Comparison of ENCODE assay signal across 23 mouse cellular contexts in genomic region chr13:6377919-6378318, GRCm38 (mm10).
DNase-seq lines count a peak whose midpoint lies in the region; ATAC-seq and TF ChIP-seq lines count a peak whose summit lies in the region.
"Had no signal": no experiment of that assay in that cellular context is flagged by ENCODE, and none has a peak within 500 bp of the region (broad histone marks: within the 10 kb centered on the region; RNA-seq: fewer than 3 reads in every experiment).

No protein-coding gene starts in this region.

- 82% methylated on average over 3 of the region's 3 CpGs for WGBS in kidney, postnatal 0 days
- 85% methylated on average over 3 of the region's 3 CpGs for WGBS in stomach, postnatal 0 days

- no peak for TF ChIP-seq EP300 in stomach, postnatal 0 days (optimal IDR thresholded peaks at IDR 0.05)

- H3K27ac ChIP-seq in kidney, postnatal 0 days, result no peak overlapping the region
- H3K27ac ChIP-seq in stomach, postnatal 0 days (replicated peaks), result no peak overlapping the region
- H3K27ac ChIP-seq in layer of hippocampus, adult 2 months, result no peak overlapping the region
- H3K27ac ChIP-seq: embryonic facial prominence, embryonic 10.5 days; embryonic facial prominence, embryonic 12.5 days; forebrain, embryonic 13.5 days; forebrain, embryonic 15.5 days had no signal

- H3K4me1 ChIP-seq in kidney, postnatal 0 days (replicated peaks; ENCODE audit: insufficient read depth, low read length), result no peaks in the 10 kb centered on the region
- H3K4me1 ChIP-seq in stomach, postnatal 0 days (replicated peaks; ENCODE audit: control insufficient read depth, insufficient read depth), result no peaks in the 10 kb centered on the region
- H3K4me1 ChIP-seq: embryonic facial prominence, embryonic 10.5 days; embryonic facial prominence, embryonic 12.5 days; forebrain, embryonic 13.5 days; forebrain, embryonic 15.5 days had no signal

- no peak overlapping the region for H3K9ac ChIP-seq in kidney, postnatal 0 days (ENCODE audit: low read depth, low read length)
- H3K9ac ChIP-seq in stomach, postnatal 0 days (ENCODE audit: low read length), result no peak overlapping the region
- H3K9ac ChIP-seq: embryonic facial prominence, embryonic 12.5 days; forebrain, embryonic 13.5 days; forebrain, embryonic 15.5 days; forebrain, postnatal 0 days had no signal

- no peak for TF ChIP-seq CTCF in kidney, postnatal 0 days (IDR thresholded peaks at IDR 0.05; ENCODE audit: low read depth)
- no peak for TF ChIP-seq CTCF in stomach, postnatal 0 days (IDR thresholded peaks at IDR 0.05; ENCODE audit: low read depth)
- TF ChIP-seq CTCF in layer of hippocampus, adult 2 months (conservative IDR thresholded peaks at IDR 0.05), result no peak

- H3K4me3 ChIP-seq in kidney, postnatal 0 days (replicated peaks; ENCODE audit: low read depth, low read length), result no peak overlapping the region
- H3K4me3 ChIP-seq in stomach, postnatal 0 days (ENCODE audit: low read depth, low read length), result no peak overlapping the region
- no peak overlapping the region for H3K4me3 ChIP-seq in layer of hippocampus, adult 2 months
- H3K4me3 ChIP-seq: embryonic facial prominence, embryonic 10.5 days; embryonic facial prominence, embryonic 12.5 days; forebrain, embryonic 13.5 days; forebrain, embryonic 15.5 days had no signal

- H3K36me3 ChIP-seq in kidney, postnatal 0 days (ENCODE audit: insufficient read depth, low read length), result no peaks in the 10 kb centered on the region
- H3K36me3 ChIP-seq in stomach, postnatal 0 days (ENCODE audit: control insufficient read depth, insufficient read depth, low read length), result no peaks in the 10 kb centered on the region
- H3K36me3 ChIP-seq: embryonic facial prominence, embryonic 10.5 days; embryonic facial prominence, embryonic 12.5 days; forebrain, embryonic 15.5 days; G1E had no signal

- no peak overlapping the region for H3K4me2 ChIP-seq in kidney, postnatal 0 days (ENCODE audit: low read length)
- no peak overlapping the region for H3K4me2 ChIP-seq in stomach, postnatal 0 days (replicated peaks; ENCODE audit: low read depth)
- H3K4me2 ChIP-seq: embryonic facial prominence, embryonic 12.5 days; forebrain, embryonic 13.5 days; forebrain, embryonic 15.5 days had no signal

- no peak for DNase-seq in kidney, postnatal 0 days (ENCODE audit: low spot score)
- DNase-seq in kidney, adult 8-10 months, result no peak
- peak; percentile 22 for DNase-seq in 3134 (ENCODE audit: extremely low read depth, insufficient read length, low spot score)
- peak; percentile 49 for DNase-seq in 416B (ENCODE audit: low read depth)
- DNase-seq in stomach, postnatal 0 days (ENCODE audit: low spot score), result no peak
- DNase-seq in yolk sac, embryonic 10.5 days (ENCODE audit: low spot score), result no peak
- no peak for DNase-seq in layer of hippocampus, adult 2 months (ENCODE audit: low spot score in 2 of 2)
- DNase-seq: adrenal gland, adult 8-10 months; adrenal gland, postnatal 14 days; adrenal gland, postnatal 36 days; cerebellum, adult 11-12 months; cerebellum, adult 2 months; cerebellum, adult 9-10 months; cerebellum, postnatal 10 days; cerebellum, postnatal 25 days; forebrain, postnatal 0 days had no signal

- ATAC-seq in kidney, postnatal 0 days (replicated peaks; ENCODE audit: low FRiP score, low read depth), result 0 out of 2 replicates have a peak, but pooled peaks have one; percentile 33
- peak; percentile 71 for ATAC-seq in stomach, postnatal 0 days (ENCODE audit: low FRiP score, low TSS enrichment)
- ATAC-seq: activated CD4-positive, CD25-positive, alpha-beta regulatory T cell, adult 4 months; forebrain, embryonic 13.5 days; forebrain, embryonic 15.5 days; forebrain, postnatal 0 days; Patski had no signal

- H3K27me3 ChIP-seq in kidney, postnatal 0 days (ENCODE audit: insufficient read depth, low read length), result no peaks in the 10 kb centered on the region
- no peaks in the 10 kb centered on the region; the same call in 1 of the 2 replicates for H3K27me3 ChIP-seq in stomach, postnatal 0 days (ENCODE audit: control insufficient read depth, insufficient read depth, low read length)
- H3K27me3 ChIP-seq: embryonic facial prominence, embryonic 12.5 days; forebrain, embryonic 13.5 days; forebrain, embryonic 15.5 days; Patski had no signal

- H3K9me3 ChIP-seq in kidney, postnatal 0 days (replicated peaks; ENCODE audit: low read length), result no peaks in the 10 kb centered on the region
- H3K9me3 ChIP-seq in stomach, postnatal 0 days (ENCODE audit: control insufficient read depth, low read length), result no peaks in the 10 kb centered on the region
- H3K9me3 ChIP-seq: embryonic facial prominence, embryonic 10.5 days; embryonic facial prominence, embryonic 12.5 days; forebrain, embryonic 13.5 days; forebrain, embryonic 15.5 days; G1E had no signal

Comparison
In these comparisons a context has a peak if more than half of its experiments do, and no peak if none do; other contexts are left out.
1. DNase-seq: peak in 3134 (single experiment) and 416B (single experiment); none in kidney, postnatal 0 days (single experiment), kidney, adult 8-10 months (0 of 2), stomach, postnatal 0 days (single experiment), yolk sac, embryonic 10.5 days (single experiment) and layer of hippocampus, adult 2 months (0 of 2).